Mouse (Mus musculus) heart, postnatal 10 days (tissue): ENCODE data around the gene Aup1. TPM values are rescaled to one million over a fixed set of nuclear protein-coding genes. Genes with fewer than 3 reads are reported as not detected.

Experiments
- DNase-seq, 2 experiments: peaks; one replicate each; pipeline ENCODE4 v3.0.0; 2021
- intact Hi-C: fragments of 180-260 bp; cut with DNase I; formaldehyde crosslinking; loops from one replicate; pipeline ENCODE4 v1.15.1; 2025
- microRNA-seq, 2 experiments: library from miRNA; unstranded; fragments of <30 nt; microRNA quantifications; one replicate each; pipeline ENCODE4 v1.2.0; 2022
- total RNA-seq, 2 experiments: library from RNA; stranded (reverse); gene quantifications; 2 replicates each; pipeline ENCODE4 v1.2.3; 2021

Gene Aup1
- total RNA-seq, 2 experiments from 2014 or later, result 74.2 to 85.8 TPM

- DNase-seq, result peak; percentile 93 to 94
- intact Hi-C loops, result loop anchor here (1.0 to 2.0 kb wide), 2 partner anchors 47 to 105 kb away; partner anchors contain the start of genes Aup1 and Htra2
Measured at GRCm38 (mm10) chr6:83101316-83101687, 47.0 kb downstream of the Aup1 start, which contains the start of the genes Ccdc142 and Gm42688. Gene Ccdc142, plus strand, starts transcription at chr6:83101601. Gene Gm42688, plus strand, starts transcription at chr6:83101617.

DNA sequence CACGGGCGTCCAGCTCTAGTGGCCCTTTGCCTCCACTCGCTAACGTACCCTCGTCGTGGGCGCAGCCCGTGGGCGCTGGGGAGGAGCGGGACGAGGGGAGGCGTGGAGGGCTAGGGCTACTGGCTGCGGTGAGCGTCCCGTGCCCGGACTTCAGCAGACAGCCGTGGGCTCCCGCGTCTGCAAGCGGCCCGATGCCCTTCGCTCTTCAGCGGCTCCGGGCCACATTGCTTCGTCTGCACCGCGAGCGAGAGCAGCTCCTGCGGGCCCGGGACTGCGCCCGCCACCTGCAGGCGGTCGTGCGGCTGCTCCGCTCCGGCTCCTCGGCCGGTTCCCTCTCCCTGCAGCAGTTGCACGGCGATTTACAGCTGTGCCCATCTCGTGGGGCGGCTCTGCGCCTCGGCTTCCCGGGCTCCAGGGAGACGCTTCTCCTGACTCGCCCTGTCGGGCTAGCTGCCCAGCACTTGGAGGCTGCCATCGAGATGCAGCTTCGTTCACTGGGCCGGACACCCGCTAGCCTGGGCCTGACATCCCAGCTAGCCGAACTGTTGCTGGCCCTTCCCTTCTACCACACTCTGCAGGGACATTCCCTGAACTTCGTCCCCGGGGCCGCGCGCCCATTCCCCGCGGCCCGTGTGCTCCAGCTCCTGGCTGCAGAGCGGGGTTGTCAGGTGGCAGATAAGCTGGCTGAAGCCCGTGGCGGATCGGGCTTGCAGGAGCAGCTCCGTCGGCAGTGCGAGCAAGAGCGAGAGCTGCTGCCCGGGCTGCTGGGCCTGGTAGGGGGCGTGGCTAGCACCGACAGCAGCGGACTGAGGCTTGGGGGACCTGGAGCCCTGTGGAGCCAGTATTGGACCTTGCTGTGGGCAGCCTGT lies 47.6 kb downstream of the Aup1 start:
- intact Hi-C loops, result loop anchor here (1.0 to 2.0 kb wide), 2 partner anchors 47 to 106 kb away; partner anchors contain the start of genes Aup1 and Htra2
- peak; percentile 75 to 78 for DNase-seq

GRCm38 (mm10) chr6:83103130-83103650 lies 48.9 kb downstream of the Aup1 start:
- no peak for DNase-seq
- intact Hi-C loops, result no loop called here

DNA sequence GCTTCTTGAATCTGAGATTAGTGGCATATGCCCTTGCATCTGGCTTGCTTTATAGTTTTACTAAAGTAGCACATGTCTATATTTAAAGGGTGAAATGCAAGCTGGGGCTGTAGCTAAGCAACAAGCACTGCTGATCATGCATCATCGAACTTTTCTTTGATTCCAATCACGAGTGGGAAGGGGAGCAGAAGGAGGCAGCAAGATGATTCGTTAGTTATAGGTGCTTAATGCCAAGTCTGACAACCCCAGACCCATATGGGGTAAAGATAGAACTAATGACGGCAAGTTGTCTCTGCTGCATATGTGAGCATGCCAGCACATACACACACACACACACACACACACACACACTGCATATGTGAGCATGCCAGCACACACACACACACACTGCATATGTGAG lies 49.8 kb downstream of the Aup1 start:
- intact Hi-C loops, result no loop called here
- no peak for DNase-seq

Small RNA genes lying within 50 kb of the gene (microRNA-seq; reads per million reads assigned to microRNA genes)
- 0 reads per million in 2 experiments for gene Mir3470a
- gene Mir7040, result 0 reads per million in 2 experiments

Other genes with a start within 250 kb of the Aup1 start
- under 1 TPM; 0.22 to 0.29 TPM for gene Sema4f, start 114.8 kb upstream of the Aup1 start, total RNA-seq
- gene M1ap, start 107.6 kb upstream of the Aup1 start, total RNA-seq, result under 1 TPM in 1 of 2 experiments, not detected in 1; 0.53 TPM
- gene Dok1, start 21.1 kb upstream of the Aup1 start, total RNA-seq, result 1 to 10 TPM; 5.2 to 6.8 TPM
- 1 to 10 TPM; 6.0 to 6.8 TPM for gene Loxl3, start 20.3 kb upstream of the Aup1 start, total RNA-seq
- gene Htra2, start 752 bp downstream of the Aup1 start, total RNA-seq, result 10 to 100 TPM; 32.9 to 35.6 TPM
- under 1 TPM; 0.22 to 0.55 TPM for gene Dqx1, start 3.3 kb downstream of the Aup1 start, total RNA-seq
- gene Tlx2, start 15.8 kb downstream of the Aup1 start, total RNA-seq, result not detected
- 1 to 10 TPM; 6.9 to 8.7 TPM for gene Pcgf1, start 23.3 kb downstream of the Aup1 start, total RNA-seq
- gene Lbx2, start 31.8 kb downstream of the Aup1 start, total RNA-seq, result 1 to 10 TPM in 1 of 2 experiments, under 1 TPM in 1; 0.55 to 1.3 TPM
- gene Ccdc142, start 47.1 kb downstream of the Aup1 start, total RNA-seq, result 1 to 10 TPM; 2.3 to 2.7 TPM
- 1 to 10 TPM; 1.9 to 2.1 TPM for gene Gm42688, start 47.1 kb downstream of the Aup1 start, total RNA-seq
- gene Mrpl53, start 54.5 kb downstream of the Aup1 start, total RNA-seq, result 100 to 1,000 TPM; 111 to 125 TPM
- gene Mogs, start 61.0 kb downstream of the Aup1 start, total RNA-seq, result 10 to 100 TPM; 13.4 to 15.8 TPM
- 10 to 100 TPM; 83.1 to 83.9 TPM for gene Wbp1, start 67.0 kb downstream of the Aup1 start, total RNA-seq
- 10 to 100 TPM; 14.6 to 17.6 TPM for gene Ino80b, start 70.9 kb downstream of the Aup1 start, total RNA-seq
- 10 to 100 TPM; 10.7 to 11.7 TPM for gene Rtkn, start 80.9 kb downstream of the Aup1 start, total RNA-seq
- gene Wdr54, start 101.9 kb downstream of the Aup1 start, total RNA-seq, result 1 to 10 TPM; 1.7 to 1.8 TPM
- under 1 TPM in 1 of 2 experiments, not detected in 1; 0.12 TPM for gene 1700003E16Rik, start 101.9 kb downstream of the Aup1 start, total RNA-seq
- gene Dctn1, start 111.4 kb downstream of the Aup1 start, total RNA-seq, result 100 to 1,000 TPM; 121 to 127 TPM
- gene Slc4a5, start 165.3 kb downstream of the Aup1 start, total RNA-seq, result not detected